Mouse (Mus musculus) limb, embryonic 11.5 days (tissue): ENCODE data around the gene Flad1. TPM values are rescaled to one million over a fixed set of nuclear protein-coding genes. Genes with fewer than 3 reads are reported as not detected.
A peak's percentile ranks its signal among the peaks of the same experiment; 100 is the strongest.

Experiments
- ATAC-seq: fragments of 200-750 bp; cut with Nextera tagmentation; 2 replicates; pipeline ENCODE4 v1.8.0; 2017; ENCODE audit warnings: low read depth; ENCODE audit not compliant: insufficient number of reproducible peaks, low FRiP score, low TSS enrichment
- DNase-seq: peaks from one replicate; pipeline ENCODE4 v3.0.0-alpha.2; 2015; ENCODE audit warnings: low spot score
- H3K27ac ChIP-seq: fragments of 300-500 bp; sonication (generic); replicated peaks from 2 replicates; pipeline ENCODE4 v1.5.1; 2014; ENCODE audit warnings: low read depth, mild to moderate bottlenecking, low read length
- H3K27me3 ChIP-seq: fragments of 300-500 bp; sonication (generic); 2 replicates; pipeline ENCODE4 v1.6.1; 2014; ENCODE audit warnings: mild to moderate bottlenecking, low read length, mixed read lengths; ENCODE audit not compliant: control insufficient read depth, insufficient read depth
- H3K36me3 ChIP-seq: fragments of 300-500 bp; sonication (generic); 2 replicates; pipeline ENCODE4 v1.6.1; 2014; ENCODE audit warnings: mild to moderate bottlenecking, low read length, moderate library complexity, mixed read lengths; ENCODE audit not compliant: control insufficient read depth, insufficient read depth
- H3K4me1 ChIP-seq: fragments of 300-500 bp; sonication (generic); 2 replicates; pipeline ENCODE4 v1.6.1; 2014; ENCODE audit warnings: low read length, mixed read lengths; ENCODE audit not compliant: control insufficient read depth, insufficient read depth
- H3K4me2 ChIP-seq: fragments of 300-500 bp; sonication (generic); 2 replicates; pipeline ENCODE4 v1.6.1; 2014; ENCODE audit warnings: low read depth, mild to moderate bottlenecking, moderate library complexity; ENCODE audit not compliant: severe bottlenecking
- H3K4me3 ChIP-seq: fragments of 300-500 bp; sonication (generic); 2 replicates; pipeline ENCODE4 v1.5.1; 2014; ENCODE audit warnings: low read depth, low read length
- H3K9ac ChIP-seq: fragments of 300-500 bp; sonication (generic); 2 replicates; pipeline ENCODE4 v1.6.1; 2014; ENCODE audit warnings: mild to moderate bottlenecking, low read length
- H3K9me3 ChIP-seq: fragments of 300-500 bp; sonication (generic); 2 replicates; pipeline ENCODE4 v1.6.1; 2016; ENCODE audit warnings: low read length; ENCODE audit not compliant: control insufficient read depth
- WGBS: fragments of 180-500 bp; shearing (Covaris S2); extraction: QIAGEN DNeasy Blood & Tissue Kit; methylation state at CpG from one replicate; pipeline ENCODE4 v1.1.7; 2014; 5-methylcytosine and 5-hydroxymethylcytosine counted together
- polyA plus RNA-seq: library from polyadenylated mRNA; unstranded; fragments of >200 nt; fragmentation: Nextera tagmentation; extraction: Ambion mirVana; gene quantifications from 2 replicates; pipeline ENCODE4 v1.2.1, GENCODE M21; 2014

Gene Flad1
- polyA plus RNA-seq, 1 experiment from 2014 or later, result 21.9 TPM

DNA sequence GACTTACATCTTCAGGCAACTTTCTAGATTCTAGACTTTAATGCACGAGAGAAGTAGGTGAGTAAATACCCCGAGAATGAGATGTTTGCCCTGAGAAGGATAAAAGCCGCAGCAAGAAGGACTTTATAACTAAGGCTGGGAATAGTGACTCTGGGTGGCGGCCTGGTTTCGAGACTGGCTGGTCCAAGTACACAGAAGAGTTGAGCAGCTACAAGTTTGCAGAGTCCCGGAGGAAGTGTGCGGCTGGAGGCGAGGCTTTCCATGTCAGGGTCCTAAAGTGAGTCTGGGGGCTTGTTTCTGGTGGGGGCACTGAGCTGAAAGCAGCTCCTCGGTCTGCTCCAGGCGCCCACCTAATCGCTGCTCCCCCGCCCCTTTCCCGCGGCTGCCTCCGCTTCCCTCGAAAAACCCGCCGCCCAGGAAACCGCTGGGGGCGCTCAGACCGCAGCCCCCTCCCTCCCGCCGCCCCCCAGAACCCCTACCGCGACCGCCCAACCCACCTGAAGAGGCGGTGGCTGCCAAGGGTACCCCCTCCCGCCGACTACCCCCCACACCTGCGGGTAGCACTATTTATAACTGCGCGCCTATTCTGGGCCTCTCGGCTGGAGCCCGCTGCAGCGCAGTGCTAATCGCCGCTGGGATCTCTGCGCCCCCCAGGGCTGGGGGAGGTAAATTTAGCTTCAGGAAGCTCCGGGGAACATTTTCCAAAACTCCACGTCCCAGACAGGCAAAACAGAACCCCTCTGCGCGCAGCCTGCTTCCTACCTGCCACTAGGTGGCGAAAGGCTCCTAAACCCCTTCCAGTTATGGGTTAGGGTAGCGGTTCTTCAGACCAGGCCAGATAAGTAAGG lies 15.6 kb downstream of the Flad1 start:
- peaks cover 34% of the 10 kb centered on the region for H3K4me1 ChIP-seq
- no peak for ATAC-seq

DNA sequence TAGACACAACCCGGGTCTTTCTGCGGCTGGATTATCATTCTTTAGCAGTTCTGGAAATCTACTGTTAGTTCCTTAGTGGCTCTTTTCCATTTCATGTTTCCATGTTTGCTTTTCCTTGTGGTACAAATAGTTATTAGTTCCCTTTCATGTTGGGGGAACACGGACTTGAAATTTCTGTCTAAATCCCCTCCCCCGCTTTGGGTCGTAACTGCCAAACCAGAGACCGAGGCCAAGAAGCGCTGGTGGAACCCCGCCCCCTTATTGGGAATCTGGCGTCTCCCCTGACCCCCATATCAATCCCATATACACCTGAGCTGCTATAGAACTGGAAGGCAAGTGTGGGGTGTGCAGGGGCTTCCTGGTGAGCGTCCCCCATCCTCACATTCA lies 16.3 kb downstream of the Flad1 start:
- peaks cover 6% of the 10 kb centered on the region; the same call in 1 of the 2 replicates for H3K27me3 ChIP-seq
- H3K4me3 ChIP-seq, result peak overlapping the region; percentile 55
- peak overlapping the region; percentile 99 for H3K4me2 ChIP-seq
- ATAC-seq, result no peak
- under 1% methylated on average over 10 of the region's 10 CpGs for WGBS
- no peaks in the 10 kb centered on the region for H3K36me3 ChIP-seq
- H3K27ac ChIP-seq, result no peak overlapping the region
- H3K9me3 ChIP-seq, result no peaks in the 10 kb centered on the region
- H3K9ac ChIP-seq, result no peak overlapping the region
- DNase-seq, result peak; percentile 33
- H3K4me1 ChIP-seq, result peaks cover 35% of the 10 kb centered on the region

More for the DNA sequence above, 15.6 kb downstream of the Flad1 start:
- Histone ChIP-seq H3K36me3 (no peaks in the 10 kb centered on the region), H3K9ac (peak overlapping the region; percentile 65), H3K4me3 (peak overlapping the region; percentile 55), H3K9me3 (no peaks in the 10 kb centered on the region), H3K27ac (no peak overlapping the region), H3K4me2 (peak overlapping the region; percentile 99), H3K27me3 (peaks cover 6% of the 10 kb centered on the region; the same call in 1 of the 2 replicates)
- under 1% methylated on average over 43 of the region's 44 CpGs for WGBS
- peak; percentile 86 for DNase-seq

DNA sequence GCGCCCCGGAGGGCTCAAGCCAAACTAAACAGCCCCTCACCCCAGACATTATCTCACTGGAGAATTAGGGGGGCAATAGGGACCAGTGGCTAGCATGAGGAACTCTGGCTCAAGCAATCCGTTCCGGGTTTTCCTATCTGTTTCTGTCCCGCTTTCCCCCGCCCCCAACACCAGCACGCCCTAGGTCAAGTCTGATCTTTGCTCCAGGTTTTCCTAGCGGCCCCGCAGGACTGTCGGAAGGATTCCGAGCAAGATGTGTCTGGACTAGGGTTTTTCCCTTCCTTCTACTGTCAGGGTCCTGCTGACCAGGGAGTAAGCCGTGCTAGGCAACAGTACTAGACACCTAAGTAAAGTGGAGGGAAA lies 16.8 kb downstream of the Flad1 start:
- H3K27me3 ChIP-seq, result peaks cover 6% of the 10 kb centered on the region; the same call in 1 of the 2 replicates
- WGBS, result under 1% methylated on average over 10 of the region's 12 CpGs
- peak; percentile 85 for DNase-seq
- ATAC-seq, result no peak
- peak overlapping the region; percentile 99 for H3K4me2 ChIP-seq
- H3K27ac ChIP-seq, result no peak overlapping the region
- no peaks in the 10 kb centered on the region for H3K9me3 ChIP-seq
- peaks cover 37% of the 10 kb centered on the region for H3K4me1 ChIP-seq
- no peak overlapping the region for H3K9ac ChIP-seq
- H3K36me3 ChIP-seq, result no peaks in the 10 kb centered on the region
- H3K4me3 ChIP-seq, result peak overlapping the region; percentile 50

DNA sequence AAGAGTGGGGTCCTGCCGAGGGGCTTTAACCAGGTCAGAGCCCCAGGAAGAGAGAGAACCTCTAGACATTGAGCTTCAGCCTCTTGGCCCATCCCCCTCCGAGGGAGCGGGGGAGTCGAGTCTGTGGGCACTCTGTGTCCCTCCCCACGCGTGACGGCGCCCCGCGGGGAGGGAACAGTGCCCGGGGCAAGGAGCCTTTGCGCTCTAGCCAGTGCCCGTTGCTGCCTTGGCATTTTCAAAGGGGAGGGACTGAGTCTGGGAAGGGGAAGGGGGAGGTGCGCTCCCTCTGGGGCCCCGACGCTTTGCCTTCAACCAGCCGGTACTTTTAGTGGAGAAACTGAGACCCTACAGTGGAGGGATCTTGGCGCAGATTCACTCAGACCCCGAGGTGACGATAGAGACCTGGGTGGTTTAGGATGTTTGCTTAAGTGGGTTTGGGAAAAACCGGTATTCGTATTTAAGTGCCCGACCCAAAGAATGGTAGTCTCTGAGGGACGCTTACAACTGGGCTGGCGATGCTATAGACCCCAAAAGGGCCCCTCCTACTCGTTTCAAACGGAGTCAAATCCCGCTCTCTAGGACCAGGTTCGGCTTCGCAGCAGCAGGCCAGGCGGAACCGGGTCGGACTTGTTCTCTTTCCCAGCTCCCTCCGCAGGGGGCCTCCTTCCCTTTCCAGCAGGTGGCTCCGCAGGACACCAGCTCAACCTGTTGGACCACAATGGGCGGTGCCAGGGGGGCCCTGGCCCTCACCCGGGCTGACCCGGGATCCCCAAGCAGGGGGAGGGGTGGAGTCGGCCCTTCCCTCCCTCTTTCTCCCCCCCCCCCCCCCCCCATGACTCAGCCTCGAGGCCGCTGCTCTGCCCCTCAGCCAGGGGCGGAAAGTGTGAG lies 17.4 kb downstream of the Flad1 start, which contains the start of gene Zbtb7b:
Zbtb7b (minus strand) TSS at position 771 of the 888 bp plus-strand sequence.
- whole genome bisulfite sequencing, result 1% methylated on average over 38 of the region's 42 CpGs
- peak; percentile 74 for DNase-seq
- peak within 1 kb of the TSS; percentile 42 for H3K27ac ChIP-seq

DNA sequence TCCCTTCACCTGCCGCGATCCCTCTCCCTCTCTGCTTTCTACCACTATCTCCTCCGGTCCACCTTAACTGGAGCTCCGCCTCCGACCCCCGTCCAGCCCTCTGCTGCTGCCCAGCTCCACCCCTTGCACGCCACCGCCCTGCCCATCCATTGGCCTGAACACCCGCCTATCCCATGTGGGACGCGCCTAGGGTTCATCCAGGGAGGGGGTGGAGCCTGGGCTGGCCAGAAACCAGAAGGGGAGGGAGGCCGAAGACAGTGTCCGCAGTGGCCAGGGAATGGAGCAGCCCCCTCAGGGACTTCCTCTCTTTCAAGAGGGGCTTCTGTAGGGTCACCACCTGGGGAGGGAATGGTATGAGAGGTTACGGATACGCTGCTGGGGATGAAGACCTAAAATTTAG lies 18.1 kb downstream of the Flad1 start:
- Histone ChIP-seq H3K27me3 (peaks cover 6% of the 10 kb centered on the region; the same call in 1 of the 2 replicates), H3K4me3 (peak overlapping the region; percentile 50), H3K4me1 (peaks cover 37% of the 10 kb centered on the region), H3K4me2 (peak overlapping the region; percentile 99), H3K9ac (peak overlapping the region; percentile 50), H3K27ac (peak overlapping the region; percentile 42), H3K9me3 (no peaks in the 10 kb centered on the region), H3K36me3 (no peaks in the 10 kb centered on the region)
- ATAC-seq (peak; percentile 91), DNase-seq (peak; percentile 96)
- under 1% methylated on average over 15 of the region's 15 CpGs for WGBS

More for the DNA sequence above, 17.4 kb downstream of the Flad1 start, which contains the start of gene Zbtb7b:
- peak within 1 kb of the TSS; percentile 55 for H3K4me3 ChIP-seq
- peak within 1 kb of the TSS; percentile 50 for H3K9ac ChIP-seq
- H3K9me3 ChIP-seq, result no peaks in the 10 kb centered on the region
- H3K27me3 ChIP-seq, result peaks cover 6% of the 10 kb centered on the region; the same call in 1 of the 2 replicates
- H3K4me2 ChIP-seq, result peak within 1 kb of the TSS; percentile 99
- H3K4me1 ChIP-seq, result peaks cover 37% of the 10 kb centered on the region
- peak; percentile 42 for ATAC-seq
- no peaks in the 10 kb centered on the region for H3K36me3 ChIP-seq

DNA sequence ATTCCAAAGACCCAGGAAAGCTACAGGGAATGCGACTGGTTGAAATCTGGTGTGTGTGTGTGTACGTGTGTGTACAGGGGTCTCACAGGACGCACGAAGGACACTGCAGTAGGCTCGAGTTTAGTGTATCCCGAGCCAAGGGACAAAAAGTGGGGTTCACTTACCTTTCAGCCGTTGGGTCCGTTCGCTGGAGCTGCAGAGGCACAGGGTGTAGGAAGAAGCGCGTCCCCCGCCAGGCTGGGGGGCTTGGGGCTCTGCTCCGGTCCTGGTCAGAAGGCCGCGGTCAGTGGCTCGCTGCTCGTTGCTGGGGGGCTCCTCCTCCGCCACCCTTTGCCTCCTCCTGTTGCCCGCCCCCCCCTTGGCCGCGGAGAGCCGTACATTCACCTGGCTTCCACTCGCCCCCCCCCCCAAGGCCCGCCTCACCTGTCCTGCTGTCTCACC lies 18.8 kb downstream of the Flad1 start:
- DNase-seq (peak; percentile 48), ATAC-seq (no peak)
- WGBS, result under 1% methylated on average over 16 of the region's 24 CpGs
- no peak overlapping the region for H3K9ac ChIP-seq
- peaks cover 6% of the 10 kb centered on the region; the same call in 1 of the 2 replicates for H3K27me3 ChIP-seq
- peak overlapping the region; percentile 50 for H3K4me3 ChIP-seq
- H3K27ac ChIP-seq, result no peak overlapping the region
- H3K4me1 ChIP-seq, result peaks cover 37% of the 10 kb centered on the region
- no peaks in the 10 kb centered on the region for H3K36me3 ChIP-seq
- no peaks in the 10 kb centered on the region for H3K9me3 ChIP-seq
- H3K4me2 ChIP-seq, result peak overlapping the region; percentile 99

DNA sequence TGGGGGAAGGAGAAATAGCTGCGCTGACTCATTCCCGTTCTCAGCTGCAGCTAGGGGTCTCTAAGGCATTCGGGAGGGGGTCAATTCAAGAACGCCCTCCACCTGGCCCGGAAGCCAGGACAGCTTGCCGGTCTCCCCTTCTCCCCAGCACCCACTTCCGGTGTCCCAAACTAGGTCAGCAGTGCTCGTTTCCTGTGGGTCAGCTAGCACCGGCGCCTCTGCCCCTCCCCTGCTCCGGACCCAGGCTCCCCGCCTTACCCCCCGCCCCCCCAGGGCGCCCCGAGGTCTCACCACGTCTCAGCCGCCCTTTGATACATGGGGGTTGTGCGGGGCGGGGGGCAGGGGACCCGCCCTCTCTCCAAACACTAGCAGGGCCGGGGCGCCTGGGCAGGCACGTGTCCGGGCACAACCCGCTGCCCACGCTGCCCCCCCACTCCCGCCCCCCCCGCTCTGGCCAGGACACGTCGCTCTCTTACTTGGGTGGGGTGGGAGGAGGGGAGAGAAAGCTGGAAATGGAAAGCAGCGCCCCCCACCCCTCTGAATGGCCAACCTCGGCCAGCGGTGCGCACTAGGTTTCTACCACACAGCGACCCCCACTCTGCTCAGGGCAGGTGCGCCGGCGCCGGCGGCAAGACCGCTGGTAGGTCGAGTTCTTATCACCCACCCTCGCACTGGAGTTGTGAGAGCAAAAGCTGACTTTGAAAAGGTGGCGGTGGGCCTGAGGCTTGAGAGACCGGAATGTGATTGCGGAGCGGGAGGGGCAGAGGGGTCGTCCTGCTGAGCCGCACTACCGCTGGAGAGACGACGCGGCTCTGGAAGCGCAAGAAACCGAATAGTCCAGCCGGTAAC lies 19.8 kb downstream of the Flad1 start:
- Histone ChIP-seq H3K4me3 (peak overlapping the region; percentile 50), H3K36me3 (no peaks in the 10 kb centered on the region), H3K9me3 (no peaks in the 10 kb centered on the region), H3K27ac (no peak overlapping the region), H3K27me3 (peaks cover 6% of the 10 kb centered on the region; the same call in 1 of the 2 replicates), H3K9ac (peak overlapping the region; percentile 56), H3K4me1 (peaks cover 38% of the 10 kb centered on the region), H3K4me2 (peak overlapping the region; percentile 99)
- no peak for ATAC-seq
- WGBS, result under 1% methylated on average over 49 of the region's 56 CpGs
- peak; percentile 64 for DNase-seq
